Mouse (Mus musculus): ENCODE results near the gene Fbxl19.

DNA sequence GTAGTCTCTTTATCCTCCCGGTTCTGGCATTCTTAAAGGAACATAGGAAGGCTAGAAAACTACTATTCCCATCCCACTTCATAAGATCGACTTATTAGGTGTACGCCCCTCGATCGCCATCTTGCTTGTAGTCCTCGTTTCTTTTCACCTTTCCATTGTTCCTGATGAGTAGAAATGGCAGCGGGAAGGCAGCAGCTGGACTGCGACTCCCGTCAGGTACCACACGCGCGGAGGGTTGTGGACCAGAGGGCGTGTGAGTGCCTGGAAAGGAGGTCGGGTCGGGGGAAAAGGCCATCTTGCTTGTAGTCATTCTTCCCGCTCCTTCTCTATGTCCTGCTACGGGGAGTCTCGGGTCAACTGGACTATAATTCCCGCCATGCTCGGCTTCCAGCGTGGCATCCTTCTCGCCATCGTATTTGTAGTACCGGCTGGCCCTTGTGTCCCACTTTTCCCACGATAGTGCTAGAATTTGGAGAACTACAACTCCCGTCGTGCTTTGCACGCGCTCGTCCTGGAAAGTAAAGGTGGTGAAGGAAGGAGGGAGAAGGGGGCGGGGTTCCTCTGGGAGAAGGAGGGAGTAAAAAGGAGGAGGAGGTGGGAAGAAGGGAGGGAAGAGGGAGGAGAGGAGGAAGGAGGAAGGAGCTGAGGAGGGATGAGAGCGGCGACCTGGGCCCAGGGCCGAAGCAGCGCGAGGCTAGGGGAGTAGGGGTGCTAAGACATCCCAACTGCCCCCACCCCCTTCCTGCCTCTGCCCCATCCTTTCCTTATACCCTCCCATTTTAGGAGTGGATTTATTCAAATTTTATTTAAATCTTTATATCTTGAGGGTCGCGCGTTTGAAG is 1.5 kb downstream of the Fbxl19 start:
- no peak for TF ChIP-seq CTCF (conservative IDR thresholded peaks at IDR 0.05 in 1 of 2, IDR thresholded peaks at IDR 0.05 in 1 of 2; ENCODE audit: low read depth in 2 of 2, low read length in 2 of 2)
- peak; percentile 62 for TF ChIP-seq NRF1 (IDR thresholded peaks at IDR 0.05; ENCODE audit: low read depth, low read length)
- TF ChIP-seq EP300 (IDR thresholded peaks at IDR 0.05; ENCODE audit: low read length): no peak
- no peak for TF ChIP-seq E2F4 (IDR thresholded peaks at IDR 0.05; ENCODE audit: insufficient replicate concordance, low read depth, low read length)
- no peak for TF ChIP-seq JUN (IDR thresholded peaks at IDR 0.05; ENCODE audit: insufficient read depth, low read depth, low read length)
- TF ChIP-seq PAX5 (IDR thresholded peaks at IDR 0.05; ENCODE audit: low read length): no peak
- no peak for TF ChIP-seq UBTF (IDR thresholded peaks at IDR 0.05; ENCODE audit: low read depth, low read length)
- no peak for TF ChIP-seq ZKSCAN1 (IDR thresholded peaks at IDR 0.05; ENCODE audit: borderline replicate concordance, low read depth, low read length)
- no peak; the same call in 1 of the 2 replicates for TF ChIP-seq POLR2A (IDR thresholded peaks at IDR 0.05; ENCODE audit: low read depth, low read length)

Data from CH12.LX (cell line).